Mouse (Mus musculus) mesoderm, embryonic 11.5 days (tissue): ENCODE data around the gene Mcmbp.
A peak's percentile ranks its signal among the peaks of the same experiment; 100 is the strongest.
"Not testable (repeated sequence)": the region's sequence is repeated elsewhere in the genome, so short reads cannot be mapped to it uniquely, and the experiment has no call there.

Experiments
- DNase-seq: peaks from one replicate; pipeline ENCODE4 v3.0.0-alpha.2; 2012; ENCODE audit warnings: low read depth, low spot score

Gene Mcmbp

DNA sequence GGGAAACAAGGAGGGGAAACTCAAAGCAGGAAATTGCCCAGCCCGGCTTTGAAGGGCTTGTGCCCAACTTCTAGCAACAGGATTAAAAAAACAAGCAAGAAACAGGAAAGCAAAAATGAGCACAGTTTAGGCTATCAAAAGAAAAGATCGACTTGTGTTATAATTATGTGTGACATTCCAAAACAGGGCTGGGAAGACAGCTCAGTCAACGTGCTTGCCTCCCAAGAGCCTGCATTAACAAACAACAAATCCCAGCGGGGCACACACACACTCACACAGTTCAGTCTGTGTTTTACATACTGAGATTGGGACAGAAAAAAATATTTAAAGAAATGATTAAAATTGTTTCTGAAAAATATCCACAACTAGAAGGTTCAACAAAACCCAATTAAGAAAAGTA, 22.3 kb downstream of the Mcmbp start:
- no peak for DNase-seq

DNA sequence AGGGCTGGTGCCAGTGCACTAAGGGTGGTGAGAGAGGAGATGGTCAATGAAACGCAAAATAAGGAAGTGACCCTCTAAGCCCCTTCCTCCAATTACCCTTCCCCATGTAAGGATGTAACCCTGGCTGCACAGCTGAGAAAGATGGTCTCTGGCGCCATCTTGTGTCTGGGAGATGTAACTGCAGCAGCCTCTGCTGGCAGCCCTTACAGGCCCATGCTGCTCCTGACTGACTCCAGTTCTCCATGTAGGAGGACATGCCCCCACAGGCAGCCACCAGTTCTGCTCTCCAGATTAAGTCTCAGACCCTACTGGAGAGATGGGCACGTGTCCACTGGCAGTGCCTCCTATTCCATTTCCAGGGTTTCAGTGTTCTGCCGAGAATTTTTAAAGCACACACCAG, 34.6 kb downstream of the Mcmbp start:
- peak; percentile 82 for DNase-seq

DNA sequence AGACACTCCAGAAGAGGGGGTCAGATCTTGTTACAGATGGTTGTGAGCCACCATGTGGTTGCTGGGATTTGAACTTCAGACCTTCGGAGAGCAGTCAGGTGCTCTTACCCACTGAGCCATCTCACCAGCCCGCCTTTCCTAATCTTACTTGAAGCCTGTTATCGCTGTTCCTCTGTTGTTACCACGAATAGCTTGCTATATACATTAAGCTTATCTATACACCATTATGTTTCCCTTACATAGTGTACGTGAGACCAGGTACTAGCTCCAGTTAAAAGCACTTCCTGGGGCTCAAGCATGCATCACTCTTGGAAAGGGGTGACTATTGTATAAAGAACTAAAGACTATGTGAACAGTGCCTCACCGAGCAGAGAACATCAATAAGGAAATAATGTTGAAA, 40.3 kb downstream of the Mcmbp start:
- DNase-seq = not testable (repeated sequence)

DNA sequence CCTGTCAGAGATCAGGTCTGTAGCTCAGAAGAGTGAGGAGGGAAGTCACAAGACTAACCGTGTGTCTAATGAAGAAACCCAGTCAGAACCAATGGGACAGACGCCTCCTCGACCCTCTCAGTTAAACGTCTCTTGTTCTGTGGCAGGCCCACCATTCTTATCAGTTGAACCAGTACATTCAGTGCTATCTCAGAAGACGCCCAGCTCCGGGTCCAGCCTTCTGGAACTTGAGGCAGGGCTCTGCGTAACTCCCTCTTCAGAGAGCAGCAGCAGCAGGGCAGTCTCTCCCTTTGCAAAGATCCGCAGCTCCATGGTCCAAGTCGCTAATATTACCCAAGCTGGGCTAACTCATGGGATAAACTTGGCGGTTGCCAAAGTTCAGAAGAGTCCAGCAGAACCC, 45.4 kb downstream of the Mcmbp start:
- DNase-seq = no peak

DNA sequence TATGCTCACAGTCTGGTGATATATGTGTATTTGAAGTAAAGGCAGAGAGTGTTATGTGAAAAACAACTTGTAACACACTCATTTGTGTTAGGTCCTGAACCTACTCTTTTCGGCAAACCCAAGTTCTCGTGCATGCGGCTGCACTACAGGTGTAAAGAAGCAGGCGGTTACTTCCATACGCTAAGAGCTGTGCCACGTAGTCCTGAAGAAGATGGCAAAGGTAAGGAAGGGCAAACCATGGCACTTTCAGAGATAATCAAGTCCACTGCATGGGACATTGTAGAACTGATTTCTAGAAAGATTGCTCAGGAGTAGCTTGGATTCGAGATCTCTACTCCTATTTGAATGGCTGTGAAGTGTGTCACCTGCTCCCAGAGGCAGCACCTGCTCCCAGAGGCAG, 48.1 kb downstream of the Mcmbp start:
- no peak for DNase-seq

DNA sequence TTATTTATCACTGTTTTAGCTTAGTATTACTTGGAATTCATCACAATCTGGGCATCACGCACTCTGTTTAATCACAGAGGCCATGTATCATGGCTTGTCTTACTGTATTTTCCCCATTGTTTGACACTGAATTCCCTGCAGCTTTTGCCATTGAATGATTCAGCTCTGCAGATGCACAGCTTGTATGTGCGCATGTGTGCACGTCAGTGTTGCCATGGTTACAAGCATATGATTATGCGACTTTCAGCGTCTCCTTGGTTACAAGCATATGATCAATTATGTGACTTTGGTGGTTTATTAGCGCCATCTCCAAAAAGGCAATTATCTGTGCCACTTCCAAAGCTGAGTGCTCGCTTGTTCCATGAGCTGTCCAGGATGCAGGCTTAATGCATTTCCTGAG, 49.5 kb downstream of the Mcmbp start:
- peak; percentile 71 for DNase-seq

DNA sequence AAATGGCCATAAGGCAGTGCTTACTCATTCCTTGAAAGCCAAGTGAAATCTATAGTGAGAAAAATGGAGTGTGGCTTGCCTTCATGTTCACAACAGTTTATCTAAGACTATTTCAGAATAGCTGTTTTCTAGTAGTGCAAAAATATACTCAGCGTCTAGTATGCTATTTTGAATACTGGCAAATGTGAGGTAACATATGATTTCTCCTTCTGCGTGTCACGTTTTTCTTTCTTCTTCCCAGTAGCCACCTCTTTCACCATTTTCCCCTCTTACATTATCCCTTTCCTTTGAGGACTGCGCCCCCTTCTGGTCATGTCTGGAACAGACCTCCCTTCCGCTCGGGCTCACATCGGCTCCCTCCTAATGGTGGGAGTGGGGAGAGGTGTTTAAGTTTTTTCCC, 50.2 kb downstream of the Mcmbp start:
- DNase-seq = peak; percentile 89

DNA sequence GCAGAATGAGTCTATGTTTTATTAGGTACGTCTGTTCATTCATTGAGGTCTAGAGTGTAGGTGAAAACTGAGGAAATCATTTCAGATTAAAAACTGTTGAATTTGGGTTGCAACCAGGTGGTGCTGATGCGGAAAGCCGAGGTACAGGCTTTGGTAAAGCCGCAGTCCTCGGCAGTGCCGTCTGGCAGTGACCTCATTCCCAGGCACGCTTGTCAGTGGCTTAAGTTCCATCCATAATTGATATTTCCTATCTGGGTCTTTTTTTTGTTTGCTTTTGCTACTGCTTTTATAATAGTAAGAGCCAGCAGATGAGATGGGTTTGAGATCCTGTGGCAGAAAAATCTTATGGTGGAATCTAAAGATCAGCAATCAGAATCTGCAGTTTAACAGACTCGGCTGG, 50.9 kb downstream of the Mcmbp start:
- DNase-seq = no peak

DNA sequence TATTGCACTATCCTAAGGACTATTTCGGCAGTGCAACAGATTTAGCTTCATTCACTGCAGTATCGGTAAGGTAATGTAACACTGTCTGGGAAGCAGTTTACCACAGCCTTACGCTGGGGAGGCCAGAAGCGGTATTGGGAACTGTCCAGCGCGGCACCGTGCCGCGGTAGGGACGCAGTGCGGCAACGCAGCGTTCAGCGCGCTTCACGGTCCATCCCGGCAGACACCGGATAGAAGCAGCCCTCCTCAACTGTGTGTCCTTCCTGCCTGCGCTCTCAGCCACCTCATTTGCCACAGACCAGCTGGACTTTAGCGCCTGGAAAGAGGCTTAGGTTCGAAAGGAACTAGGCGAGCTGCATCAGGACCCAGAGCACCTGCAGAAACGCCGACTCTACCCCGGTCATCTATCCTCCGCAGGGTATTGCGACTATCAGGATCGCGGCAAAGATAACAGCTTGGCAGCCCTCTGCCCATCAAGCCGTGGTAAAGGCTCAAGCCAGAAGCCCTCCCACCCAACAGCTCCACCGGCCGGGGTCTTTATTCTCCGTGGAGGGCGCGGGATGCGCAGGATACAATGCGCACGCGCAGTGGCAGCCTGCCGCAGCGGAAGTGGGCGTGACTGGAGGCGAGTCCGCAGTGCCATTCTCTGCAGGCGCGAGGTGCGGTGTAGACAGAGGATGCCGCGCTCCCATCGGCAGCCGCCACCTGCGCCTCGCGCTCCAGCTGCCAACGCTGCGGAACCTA, 52.3 kb downstream of the Mcmbp start:
- peak; percentile 74 for DNase-seq

DNA sequence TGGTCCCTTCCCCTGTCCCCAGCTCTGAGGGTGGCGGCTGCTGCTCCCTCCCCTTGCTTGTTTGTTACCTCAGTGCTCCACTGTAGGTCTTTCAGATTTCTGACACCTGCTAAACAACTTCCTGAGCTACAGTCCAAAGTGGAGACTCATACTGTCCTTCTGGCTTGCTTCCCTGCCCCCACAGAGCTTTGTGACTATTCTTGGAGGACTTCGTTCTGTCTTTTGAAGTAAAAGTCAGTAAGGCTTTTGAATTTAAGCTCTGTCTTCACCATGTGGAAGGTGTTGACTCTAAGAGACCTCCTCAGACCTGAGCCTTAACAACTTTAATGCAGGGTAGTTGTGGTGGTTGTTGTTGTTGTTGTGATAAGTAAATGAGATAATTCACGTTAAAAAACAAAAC, 61.7 kb downstream of the Mcmbp start:
- DNase-seq = no peak

DNA sequence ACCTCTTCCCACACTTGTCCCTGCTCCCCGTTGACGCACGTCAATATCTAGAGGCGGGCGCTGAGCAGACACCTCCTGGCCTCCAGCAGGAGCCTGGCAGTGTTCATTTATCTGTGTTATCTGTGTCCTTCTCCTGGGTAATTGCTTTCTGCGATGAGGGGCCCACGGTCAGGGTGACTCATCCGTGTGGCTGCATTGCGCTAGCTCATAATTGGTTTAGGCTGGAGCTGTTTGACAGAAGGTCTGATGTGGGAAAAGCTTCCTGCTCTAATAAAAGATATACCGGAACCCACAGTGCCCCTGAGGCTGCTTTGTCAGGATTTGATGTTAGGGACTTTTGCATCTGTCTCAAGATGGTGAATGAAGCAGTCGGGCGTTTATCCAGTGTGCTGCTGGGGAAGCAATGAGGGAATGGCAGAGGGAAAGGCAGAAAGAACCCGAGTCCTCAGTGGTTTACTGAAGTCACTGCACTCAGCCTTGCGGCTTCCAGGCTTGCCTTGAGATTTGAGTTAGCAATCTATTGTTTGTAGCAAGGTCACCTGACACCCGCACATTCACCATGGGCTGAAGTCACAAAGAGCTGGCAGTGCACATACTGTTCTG, 67.8 kb downstream of the Mcmbp start:
- DNase-seq = peak; percentile 37

DNA sequence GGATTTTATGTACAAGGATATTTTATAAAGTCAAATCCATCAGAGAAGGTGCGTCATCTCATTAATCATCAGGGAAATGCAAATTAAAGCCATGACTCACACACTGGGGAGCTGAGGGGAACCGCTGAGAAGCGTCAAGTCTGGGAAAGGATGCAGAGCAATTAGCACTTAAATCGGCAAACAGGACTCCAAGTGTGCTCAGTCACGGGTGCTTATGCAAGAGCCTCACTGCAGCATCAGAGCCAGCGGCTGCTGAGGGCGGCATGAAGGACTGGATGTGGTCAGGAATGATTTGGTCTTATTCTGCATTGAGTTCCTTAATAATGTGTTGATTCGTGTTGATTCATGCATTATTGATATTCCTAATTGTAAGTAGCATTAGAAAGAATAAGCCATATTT, 68.3 kb downstream of the Mcmbp start:
- peak; percentile 53 for DNase-seq

DNA sequence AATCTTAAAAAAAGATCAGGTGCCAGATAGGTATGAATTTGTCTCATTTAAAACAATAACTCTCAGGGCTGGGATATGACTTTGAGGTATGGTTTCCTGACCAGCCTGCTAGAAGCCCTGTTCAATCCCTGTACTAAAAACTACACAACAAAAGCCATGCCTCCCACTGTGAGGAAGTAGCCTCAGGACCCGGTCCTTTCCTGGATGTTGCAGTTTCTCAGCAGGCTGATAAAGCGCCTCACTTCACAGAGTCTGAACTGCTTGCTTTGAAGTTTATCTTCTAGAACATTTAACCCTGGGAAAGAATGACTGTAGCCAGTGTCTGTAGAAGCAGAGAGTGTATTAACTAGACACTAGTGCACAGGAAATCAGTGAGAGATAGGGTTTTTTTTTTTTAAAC, 71.5 kb downstream of the Mcmbp start:
- no peak for DNase-seq

DNA sequence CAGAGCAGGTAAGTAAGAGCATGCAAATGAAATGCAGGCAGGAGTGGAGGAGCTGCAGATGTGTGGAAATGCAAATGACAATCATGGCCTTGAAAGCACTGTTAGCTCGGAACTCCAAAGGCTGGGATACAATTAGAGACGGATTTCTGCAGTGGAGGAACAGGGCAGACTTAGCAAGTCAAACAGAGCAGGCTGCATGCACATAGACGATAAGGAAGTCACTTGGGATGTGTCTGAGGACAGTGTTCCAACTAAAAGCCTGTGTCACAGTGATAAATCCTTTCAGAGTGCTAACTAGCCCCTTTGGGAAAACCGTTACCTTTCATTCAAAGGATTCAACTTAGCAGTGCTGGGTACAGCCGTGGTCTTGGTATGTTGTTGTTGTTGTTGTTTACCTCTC, 72.5 kb downstream of the Mcmbp start:
- no peak for DNase-seq

DNA sequence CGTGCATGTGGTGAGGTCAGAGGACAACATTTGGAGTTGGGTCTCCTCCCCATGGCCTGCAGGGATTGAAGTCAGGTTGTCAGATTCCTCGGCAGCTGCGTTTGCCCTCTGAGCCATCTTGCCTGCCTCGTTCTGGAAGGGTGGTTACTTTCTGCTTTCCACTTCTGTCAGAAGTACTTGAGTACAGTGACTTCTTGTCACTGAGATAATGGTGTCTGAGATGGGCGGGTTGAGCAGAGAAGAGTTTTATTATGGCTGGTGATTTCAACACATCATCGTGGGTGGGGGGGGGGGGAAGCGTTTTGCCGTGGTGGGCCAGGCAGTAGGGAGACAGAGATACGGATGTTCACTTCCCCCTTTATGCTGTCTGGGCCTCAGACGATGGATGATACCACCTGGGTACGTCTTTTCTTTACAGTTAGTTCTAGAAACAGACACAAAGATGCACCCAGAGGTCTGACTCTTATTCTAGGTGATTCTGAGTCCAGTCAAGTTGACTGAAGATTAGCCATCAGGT, 75.4 kb downstream of the Mcmbp start:
- DNase-seq = no peak

DNA sequence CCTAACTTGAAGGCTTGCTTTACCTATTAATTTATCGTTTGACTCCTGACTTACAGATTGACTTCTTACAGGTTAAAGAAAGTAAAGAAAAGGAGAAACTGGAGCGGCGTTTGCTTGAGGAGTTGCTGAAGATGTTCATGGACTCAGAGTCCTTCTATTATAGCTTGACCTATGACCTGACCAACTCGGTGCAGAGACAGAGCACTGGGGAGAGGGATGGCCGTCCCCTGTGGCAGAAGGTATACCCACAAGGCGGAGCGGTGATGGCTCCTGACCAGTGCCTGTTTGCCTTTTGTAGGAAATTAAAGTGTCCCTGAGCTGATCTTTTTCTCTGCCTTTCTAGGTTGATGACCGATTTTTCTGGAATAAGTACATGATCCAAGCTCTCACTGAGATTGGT, 76.4 kb downstream of the Mcmbp start:
- no peak for DNase-seq

DNA sequence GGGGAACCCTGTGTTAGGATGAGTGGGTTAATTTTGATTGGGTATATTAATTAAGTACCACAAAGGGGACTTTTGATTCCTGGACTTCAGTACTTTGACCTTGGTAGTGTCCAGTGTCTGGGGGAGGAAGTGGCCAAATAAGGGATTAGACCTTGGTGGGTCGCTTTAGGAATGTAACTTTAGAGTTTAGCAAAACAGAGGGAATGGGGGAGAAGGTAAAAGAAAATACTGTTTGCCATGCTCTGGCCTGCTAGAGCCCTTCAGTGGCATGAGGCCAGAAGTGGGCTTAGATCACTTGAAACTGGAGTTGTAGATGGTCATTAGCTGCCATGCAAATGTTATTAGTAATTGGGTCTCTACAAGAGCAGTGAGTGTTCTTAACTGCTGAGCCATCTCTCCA, 83.3 kb downstream of the Mcmbp start:
- no peak for DNase-seq
